Mouse (Mus musculus): Measurements from ENCODE around the gene Chpf. TPM values are rescaled to one million over a fixed set of nuclear protein-coding genes. Genes with fewer than 3 reads are reported as not detected.

The Chpf gene
- total RNA-seq (2015; ENCODE audit: low replicate concordance) (not detected in 2 replicates), total RNA-seq (2017; ENCODE audit: low replicate concordance) (0.77 TPM in 1 of 2 replicates, not detected in the other)

- peak; percentile 71 for ATAC-seq (replicated peaks; ENCODE audit: low FRiP score, poor library complexity, severe bottlenecking)
Measured at GRCm38 (mm10) chr1:75478916-75479634, at the start of gene Chpf, which contains the start of gene Tmem198. TSS of gene Chpf (minus strand) at chr1:75479307. TSS of gene Tmem198 (plus strand) at chr1:75479532.

GRCm38 (mm10) chr1:75524679-75525078 is 45.6 kb upstream of the Chpf start:
- ATAC-seq (replicated peaks; ENCODE audit: low FRiP score, poor library complexity, severe bottlenecking) = no peak

- ATAC-seq (replicated peaks; ENCODE audit: low FRiP score, poor library complexity, severe bottlenecking) = peak; percentile 95
Measured at GRCm38 (mm10) chr1:75521321-75522031, 42.4 kb upstream of the Chpf start, which contains the start of gene Stk11ip. TSS of gene Stk11ip (plus strand) at chr1:75521529.

GRCm38 (mm10) chr1:75519576-75519975 is 40.5 kb upstream of the Chpf start:
- ATAC-seq (replicated peaks; ENCODE audit: low FRiP score, poor library complexity, severe bottlenecking) = no peak

- no peak for ATAC-seq (replicated peaks; ENCODE audit: low FRiP score, poor library complexity, severe bottlenecking)
Measured at GRCm38 (mm10) chr1:75518427-75518826, 39.3 kb upstream of the Chpf start.

GRCm38 (mm10) chr1:75517984-75518383 is 38.9 kb upstream of the Chpf start:
- ATAC-seq (replicated peaks; ENCODE audit: low FRiP score, poor library complexity, severe bottlenecking) = no peak

- ATAC-seq (replicated peaks; ENCODE audit: low FRiP score, poor library complexity, severe bottlenecking) = no peak
Measured at GRCm38 (mm10) chr1:75516703-75517380, 37.7 kb upstream of the Chpf start.

GRCm38 (mm10) chr1:75512550-75512949 is 33.4 kb upstream of the Chpf start:
- ATAC-seq (replicated peaks; ENCODE audit: low FRiP score, poor library complexity, severe bottlenecking) = no peak

GRCm38 (mm10) chr1:75511437-75512210 is 32.5 kb upstream of the Chpf start:
- no peak for ATAC-seq (replicated peaks; ENCODE audit: low FRiP score, poor library complexity, severe bottlenecking)

GRCm38 (mm10) chr1:75510154-75510553 is 31.0 kb upstream of the Chpf start:
- no peak for ATAC-seq (replicated peaks; ENCODE audit: low FRiP score, poor library complexity, severe bottlenecking)

- ATAC-seq (replicated peaks; ENCODE audit: low FRiP score, poor library complexity, severe bottlenecking) = no peak
Measured at GRCm38 (mm10) chr1:75509586-75509985, 30.5 kb upstream of the Chpf start.

- ATAC-seq (replicated peaks; ENCODE audit: low FRiP score, poor library complexity, severe bottlenecking) = no peak
Measured at GRCm38 (mm10) chr1:75507006-75507405, 27.9 kb upstream of the Chpf start, which contains the start of gene Inha. TSS of gene Inha (plus strand) at chr1:75507077.

GRCm38 (mm10) chr1:75505956-75506831 is 27.1 kb upstream of the Chpf start, which contains the start of gene Obsl1:
TSS of gene Obsl1 (minus strand) at chr1:75506452.
- ATAC-seq (replicated peaks; ENCODE audit: low FRiP score, poor library complexity, severe bottlenecking) = no peak

- no peak for ATAC-seq (replicated peaks; ENCODE audit: low FRiP score, poor library complexity, severe bottlenecking)
Measured at GRCm38 (mm10) chr1:75505159-75505955, 26.2 kb upstream of the Chpf start.

- no peak for ATAC-seq (replicated peaks; ENCODE audit: low FRiP score, poor library complexity, severe bottlenecking)
Measured at GRCm38 (mm10) chr1:75504256-75505045, 25.3 kb upstream of the Chpf start.

- ATAC-seq (replicated peaks; ENCODE audit: low FRiP score, poor library complexity, severe bottlenecking) = no peak
Measured at GRCm38 (mm10) chr1:75503651-75503980, 24.5 kb upstream of the Chpf start.

GRCm38 (mm10) chr1:75502945-75503650 is 24.0 kb upstream of the Chpf start:
- no peak for ATAC-seq (replicated peaks; ENCODE audit: low FRiP score, poor library complexity, severe bottlenecking)

Data from erythroid progenitor cell, adult 5-6 weeks (primary cell).